Mouse (Mus musculus): Measurements from ENCODE around the gene Tenm4. TPM values are rescaled to one million over a fixed set of nuclear protein-coding genes. Genes with fewer than 3 reads are reported as not detected.
A peak's percentile ranks its signal among the peaks of the same experiment; 100 is the strongest.

Tenm4 gene
- polyA plus RNA-seq, 1 experiment from 2014 or later, result 24.0 TPM

GRCm38 (mm10) chr7:96270684-96271083 lies 99.6 kb downstream of the Tenm4 start:
- Histone ChIP-seq H3K36me3 (no peaks in the 10 kb centered on the region), H3K4me3 (replicated peaks) (no peak overlapping the region), H3K27me3 (replicated peaks) (no peaks in the 10 kb centered on the region), H3K27ac (no peak overlapping the region), H3K4me2 (no peak overlapping the region), H3K4me1 (no peaks in the 10 kb centered on the region), H3K9me3 (no peaks in the 10 kb centered on the region), H3K9ac (no peak overlapping the region)
- ATAC-seq (ENCODE audit: insufficient read depth, low FRiP score, low read depth), result no peak
- WGBS, result 81% methylated on average over 4 of the region's 4 CpGs

- Histone ChIP-seq H3K4me2 (no peak overlapping the region), H3K9me3 (no peaks in the 10 kb centered on the region), H3K36me3 (no peaks in the 10 kb centered on the region), H3K27ac (no peak overlapping the region), H3K27me3 (replicated peaks) (no peaks in the 10 kb centered on the region), H3K4me1 (no peaks in the 10 kb centered on the region), H3K4me3 (replicated peaks) (no peak overlapping the region), H3K9ac (no peak overlapping the region)
- 70% methylated on average over 3 of the region's 3 CpGs for WGBS
- ATAC-seq (ENCODE audit: insufficient read depth, low FRiP score, low read depth), result no peak
Measured at GRCm38 (mm10) chr7:96272068-96272467, 101.0 kb downstream of the Tenm4 start.

DNA sequence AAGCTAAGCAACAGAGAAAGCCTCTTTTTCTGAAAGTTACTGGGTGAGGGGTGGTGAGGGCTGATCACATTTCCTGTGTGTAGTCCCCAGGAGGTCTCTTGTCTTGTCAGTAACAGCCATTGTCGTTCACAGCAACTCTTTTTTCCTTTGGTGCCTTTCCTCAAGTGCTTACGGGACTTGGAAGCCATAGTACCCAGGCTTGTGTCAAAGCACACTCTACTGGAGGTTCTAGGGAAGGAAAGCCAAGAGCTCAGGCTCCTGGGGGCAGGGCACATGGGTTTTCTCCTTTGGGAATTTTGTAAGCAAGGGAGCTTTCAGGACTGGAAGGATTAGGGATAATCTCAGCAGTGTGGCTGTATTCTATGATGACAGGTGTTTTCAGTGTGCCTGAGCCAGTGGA lies 103.4 kb downstream of the Tenm4 start:
- H3K36me3 ChIP-seq, result no peaks in the 10 kb centered on the region
- H3K4me1 ChIP-seq, result no peaks in the 10 kb centered on the region
- no peaks in the 10 kb centered on the region for H3K27me3 ChIP-seq (replicated peaks)
- no peak for ATAC-seq (ENCODE audit: insufficient read depth, low FRiP score, low read depth)
- no peak overlapping the region for H3K27ac ChIP-seq
- no peak overlapping the region for H3K4me3 ChIP-seq (replicated peaks)
- no peaks in the 10 kb centered on the region for H3K9me3 ChIP-seq
- no peak overlapping the region for H3K4me2 ChIP-seq
- WGBS, result 94% methylated on average over 2 of the region's 2 CpGs
- H3K9ac ChIP-seq, result no peak overlapping the region

GRCm38 (mm10) chr7:96277550-96277949 lies 106.5 kb downstream of the Tenm4 start:
- H3K27me3 ChIP-seq (replicated peaks), result no peaks in the 10 kb centered on the region
- H3K4me2 ChIP-seq, result no peak overlapping the region
- no peak overlapping the region for H3K4me3 ChIP-seq (replicated peaks)
- H3K9me3 ChIP-seq, result no peaks in the 10 kb centered on the region
- no peaks in the 10 kb centered on the region for H3K4me1 ChIP-seq
- H3K27ac ChIP-seq, result no peak overlapping the region
- WGBS, result 78% methylated on average over 10 of the region's 10 CpGs
- ATAC-seq (ENCODE audit: insufficient read depth, low FRiP score, low read depth), result no peak
- H3K36me3 ChIP-seq, result no peaks in the 10 kb centered on the region
- no peak overlapping the region for H3K9ac ChIP-seq

GRCm38 (mm10) chr7:96278378-96278777 lies 107.3 kb downstream of the Tenm4 start:
- ATAC-seq (ENCODE audit: insufficient read depth, low FRiP score, low read depth), result no peak
- 81% methylated on average over 11 of the region's 11 CpGs for WGBS

GRCm38 (mm10) chr7:96280795-96281194 lies 109.7 kb downstream of the Tenm4 start:
- H3K4me2 ChIP-seq, result no peak overlapping the region
- WGBS, result 71% methylated on average over 4 of the region's 4 CpGs
- no peak for ATAC-seq (ENCODE audit: insufficient read depth, low FRiP score, low read depth)
- no peaks in the 10 kb centered on the region for H3K36me3 ChIP-seq
- H3K27me3 ChIP-seq (replicated peaks), result no peaks in the 10 kb centered on the region
- no peak overlapping the region for H3K4me3 ChIP-seq (replicated peaks)
- H3K9me3 ChIP-seq, result no peaks in the 10 kb centered on the region
- H3K27ac ChIP-seq, result no peak overlapping the region
- H3K4me1 ChIP-seq, result no peaks in the 10 kb centered on the region
- H3K9ac ChIP-seq, result no peak overlapping the region

More at GRCm38 (mm10) chr7:96278378-96278777, 107.3 kb downstream of the Tenm4 start:
- Histone ChIP-seq H3K9ac (no peak overlapping the region), H3K4me3 (replicated peaks) (no peak overlapping the region), H3K27ac (no peak overlapping the region), H3K4me1 (no peaks in the 10 kb centered on the region), H3K9me3 (no peaks in the 10 kb centered on the region), H3K27me3 (replicated peaks) (no peaks in the 10 kb centered on the region), H3K36me3 (no peaks in the 10 kb centered on the region), H3K4me2 (no peak overlapping the region)

DNA sequence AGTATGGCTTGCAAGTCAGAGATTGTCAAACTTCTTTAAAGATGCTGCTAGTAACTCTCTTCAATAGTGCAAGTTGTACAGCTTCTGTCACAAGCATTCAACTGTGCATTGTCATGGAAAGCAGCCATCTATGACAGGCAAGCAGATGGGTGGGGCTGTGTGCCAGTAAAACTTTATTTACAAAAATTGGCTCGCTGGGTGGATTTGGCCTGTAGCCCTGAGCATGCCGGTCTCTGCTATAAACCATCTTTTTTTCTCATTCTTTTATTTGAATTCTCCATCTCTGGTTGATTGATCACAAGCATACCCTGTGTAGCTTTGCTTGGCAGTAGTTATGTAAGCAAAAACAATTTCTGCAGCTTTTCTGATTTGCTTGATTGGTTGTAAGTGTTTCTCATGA lies 119.5 kb downstream of the Tenm4 start:
- ATAC-seq (ENCODE audit: insufficient read depth, low FRiP score, low read depth), result no peak
- Histone ChIP-seq H3K9ac (no peak overlapping the region), H3K36me3 (no peaks in the 10 kb centered on the region), H3K4me3 (replicated peaks) (no peak overlapping the region), H3K4me1 (no peaks in the 10 kb centered on the region), H3K9me3 (no peaks in the 10 kb centered on the region), H3K27me3 (replicated peaks) (no peaks in the 10 kb centered on the region), H3K27ac (no peak overlapping the region), H3K4me2 (no peak overlapping the region)
- WGBS, result 42% methylated on average over 2 of the region's 2 CpGs

DNA sequence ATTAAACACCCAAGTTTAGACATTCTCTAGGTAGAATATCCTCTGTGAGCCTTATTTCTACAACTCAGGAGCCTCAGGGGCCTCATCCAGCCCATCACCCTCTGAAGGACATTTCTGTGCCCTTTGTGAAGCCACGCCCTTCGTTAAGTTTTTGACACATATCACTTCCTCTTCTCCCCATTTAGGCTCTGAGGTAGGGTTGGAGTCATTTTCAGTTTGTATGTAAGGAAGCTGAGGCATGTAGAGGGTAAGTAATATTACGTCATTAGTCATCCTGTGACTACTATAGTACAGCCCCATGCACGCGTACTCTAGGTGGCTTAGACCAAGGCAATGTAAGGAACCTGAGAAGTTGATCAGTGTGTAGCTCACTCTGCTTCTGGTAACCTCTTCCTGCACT lies 124.9 kb downstream of the Tenm4 start:
- H3K9ac ChIP-seq, result no peak overlapping the region
- 86% methylated on average over 5 of the region's 5 CpGs for WGBS
- no peak overlapping the region for H3K27ac ChIP-seq
- no peaks in the 10 kb centered on the region for H3K4me1 ChIP-seq
- ATAC-seq (ENCODE audit: insufficient read depth, low FRiP score, low read depth), result no peak
- no peaks in the 10 kb centered on the region for H3K27me3 ChIP-seq (replicated peaks)
- no peak overlapping the region for H3K4me2 ChIP-seq
- H3K4me3 ChIP-seq (replicated peaks), result no peak overlapping the region
- H3K36me3 ChIP-seq, result no peaks in the 10 kb centered on the region
- no peaks in the 10 kb centered on the region for H3K9me3 ChIP-seq

DNA sequence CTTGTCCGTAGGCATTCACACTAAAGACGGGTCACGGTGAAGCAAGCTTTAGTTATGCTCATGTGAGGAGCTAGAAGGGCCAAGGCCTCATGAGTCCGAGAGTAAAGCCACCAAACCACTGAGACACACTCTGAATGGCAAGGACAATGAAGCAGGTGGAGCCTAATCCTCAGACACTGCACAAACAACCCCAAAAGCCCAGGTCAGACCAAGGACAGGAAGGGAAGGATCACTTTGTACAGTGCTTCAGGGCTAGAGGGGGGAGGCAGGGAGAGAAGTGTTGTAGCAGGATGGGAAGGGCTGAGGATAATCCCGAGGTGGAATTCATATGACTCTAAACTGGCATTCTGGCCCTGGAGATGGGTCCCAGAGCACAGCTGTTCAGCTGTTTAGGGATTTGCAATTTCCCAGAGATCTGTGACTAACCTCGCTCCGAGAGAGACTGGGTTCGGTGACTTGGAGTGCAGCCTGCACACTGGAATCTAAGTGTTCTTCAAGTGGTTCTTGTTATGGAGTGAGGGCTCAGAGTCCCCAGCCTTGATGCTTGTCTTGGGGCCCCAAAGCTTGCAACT lies 129.9 kb downstream of the Tenm4 start:
- Histone ChIP-seq H3K27me3 (replicated peaks) (no peaks in the 10 kb centered on the region), H3K4me3 (replicated peaks) (no peak overlapping the region), H3K9me3 (no peaks in the 10 kb centered on the region), H3K27ac (no peak overlapping the region), H3K36me3 (no peaks in the 10 kb centered on the region), H3K9ac (no peak overlapping the region), H3K4me2 (no peak overlapping the region), H3K4me1 (no peaks in the 10 kb centered on the region)
- WGBS, result 77% methylated on average over 8 of the region's 8 CpGs
- no peak for ATAC-seq (ENCODE audit: insufficient read depth, low FRiP score, low read depth)

DNA sequence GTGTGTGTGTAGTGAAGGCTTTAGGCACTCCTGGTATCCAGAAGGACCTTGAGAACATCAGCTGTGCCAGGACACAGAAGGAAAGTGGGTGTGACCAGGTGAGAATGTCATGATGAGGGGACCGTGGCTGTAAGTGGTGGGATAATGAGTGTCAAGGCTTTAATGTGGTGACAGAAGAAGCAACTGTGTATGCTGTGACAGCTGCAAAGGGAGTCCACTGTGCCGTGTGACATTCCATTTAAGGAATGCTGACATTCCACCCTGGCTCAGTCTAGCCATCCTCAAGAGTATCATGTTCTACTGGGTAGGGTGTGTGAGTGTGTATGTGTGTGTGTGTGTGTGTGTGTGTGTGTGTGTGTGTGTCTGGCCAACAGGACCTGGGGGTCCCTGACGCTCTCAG lies 130.8 kb downstream of the Tenm4 start:
- Histone ChIP-seq H3K4me3 (replicated peaks) (no peak overlapping the region), H3K4me1 (no peaks in the 10 kb centered on the region), H3K9me3 (no peaks in the 10 kb centered on the region), H3K4me2 (no peak overlapping the region), H3K9ac (no peak overlapping the region), H3K27me3 (replicated peaks) (no peaks in the 10 kb centered on the region), H3K27ac (no peak overlapping the region), H3K36me3 (no peaks in the 10 kb centered on the region)
- 64% methylated on average over 3 of the region's 3 CpGs for WGBS
- no peak for ATAC-seq (ENCODE audit: insufficient read depth, low FRiP score, low read depth)

DNA sequence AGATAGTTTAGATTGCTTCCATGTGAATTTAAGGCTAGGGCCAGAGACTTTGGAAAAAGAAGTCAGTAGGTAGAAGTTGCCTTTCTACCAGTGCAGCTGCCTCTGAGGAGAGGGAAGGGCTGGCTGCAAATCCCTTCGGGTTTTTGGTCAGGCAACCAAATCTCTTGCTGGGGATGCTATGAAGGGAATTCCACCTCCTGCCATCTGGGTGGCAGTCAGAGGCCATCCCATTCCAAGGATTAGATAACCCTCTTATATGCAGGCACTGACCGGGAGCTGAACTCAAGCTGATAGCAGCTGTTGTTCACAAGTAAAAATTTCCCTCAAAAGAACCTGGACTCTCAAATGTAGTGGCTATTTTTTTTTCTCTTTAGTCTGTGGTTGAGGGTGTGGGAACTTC lies 132.9 kb downstream of the Tenm4 start:
- Histone ChIP-seq H3K4me1 (no peaks in the 10 kb centered on the region), H3K9me3 (no peaks in the 10 kb centered on the region), H3K36me3 (no peaks in the 10 kb centered on the region), H3K27ac (no peak overlapping the region), H3K27me3 (replicated peaks) (no peaks in the 10 kb centered on the region), H3K9ac (no peak overlapping the region), H3K4me3 (replicated peaks) (no peak overlapping the region), H3K4me2 (no peak overlapping the region)
- no peak for ATAC-seq (ENCODE audit: insufficient read depth, low FRiP score, low read depth)
- 45% methylated on average over 2 of the region's 2 CpGs for WGBS

GRCm38 (mm10) chr7:96305382-96305935 lies 134.4 kb downstream of the Tenm4 start:
- peak; percentile 59; the same call in 1 of the 2 replicates for ATAC-seq (ENCODE audit: insufficient read depth, low FRiP score, low read depth)
- Histone ChIP-seq H3K4me1 (no peaks in the 10 kb centered on the region), H3K4me3 (replicated peaks) (no peak overlapping the region), H3K27me3 (replicated peaks) (no peaks in the 10 kb centered on the region), H3K9me3 (no peaks in the 10 kb centered on the region), H3K9ac (no peak overlapping the region), H3K4me2 (no peak overlapping the region), H3K36me3 (no peaks in the 10 kb centered on the region), H3K27ac (no peak overlapping the region)
- WGBS, result 37% methylated on average over 5 of the region's 5 CpGs

DNA sequence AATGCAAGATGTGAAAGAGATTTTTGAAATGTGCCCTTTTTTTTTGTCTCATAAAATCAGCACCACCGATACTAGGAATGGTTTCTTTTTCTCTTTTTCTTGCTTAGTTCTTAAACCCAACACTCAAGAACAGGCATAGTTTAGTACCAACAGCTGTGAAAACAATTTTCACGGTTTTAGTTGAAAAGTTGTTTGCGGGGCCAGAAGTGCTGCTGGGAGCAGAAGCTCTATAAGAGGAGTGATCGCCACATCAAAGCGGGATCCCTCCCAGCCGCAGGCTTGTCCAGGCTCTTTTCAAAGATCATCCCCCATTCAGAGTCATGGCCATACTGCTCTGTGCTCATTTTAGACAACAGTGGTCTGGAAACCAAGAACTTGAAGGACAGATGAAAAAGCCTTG lies 137.1 kb downstream of the Tenm4 start:
- H3K4me2 ChIP-seq, result no peak overlapping the region
- 68% methylated on average over 6 of the region's 6 CpGs for WGBS
- H3K27me3 ChIP-seq (replicated peaks), result no peaks in the 10 kb centered on the region
- no peak overlapping the region for H3K27ac ChIP-seq
- H3K9me3 ChIP-seq, result no peaks in the 10 kb centered on the region
- H3K4me1 ChIP-seq, result no peaks in the 10 kb centered on the region
- H3K4me3 ChIP-seq (replicated peaks), result no peak overlapping the region
- ATAC-seq (ENCODE audit: insufficient read depth, low FRiP score, low read depth), result no peak
- no peak overlapping the region for H3K9ac ChIP-seq
- H3K36me3 ChIP-seq, result no peaks in the 10 kb centered on the region

Measured in stomach, embryonic 15.5 days (tissue).